Mouse (Mus musculus): ENCODE measurements around the gene Trim7.
"Not testable (repeated sequence)": the region's sequence is repeated elsewhere in the genome, so short reads cannot be mapped to it uniquely, and the experiment has no call there.

The Trim7 gene

DNA sequence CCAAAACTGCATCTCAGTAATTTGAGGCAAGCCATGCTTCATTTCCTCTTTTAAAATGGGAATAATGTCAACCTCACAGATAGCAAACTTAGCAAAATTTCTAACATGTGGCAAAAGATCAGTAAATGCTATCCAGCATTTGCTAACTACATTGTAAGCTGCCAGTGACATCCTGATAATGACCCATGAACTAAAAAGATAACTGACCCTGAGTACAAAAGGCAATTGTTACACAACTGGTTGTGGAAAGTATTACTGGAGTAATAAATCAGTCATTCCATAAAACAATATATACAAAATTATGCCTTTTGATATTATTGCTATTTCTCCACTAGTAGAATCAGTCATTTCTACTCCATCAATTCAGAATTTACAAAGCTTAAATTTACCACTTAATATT lies 12.2 kb upstream of the Trim7 start:
- Histone ChIP-seq H3K27me3 (ENCODE audit: control insufficient read depth, insufficient read depth, low read length, poor library complexity, severe bottlenecking) (no peaks in the 10 kb centered on the region), H3K36me3 (ENCODE audit: control insufficient read depth, insufficient read depth, low read length, poor library complexity, severe bottlenecking) (peaks cover 1% of the 10 kb centered on the region; the same call in 1 of the 2 replicates)
- no peak for DNase-seq (ENCODE audit: low read depth, low spot score)

GRCm38 (mm10) chr11:48815851-48816250 lies 10.1 kb upstream of the Trim7 start:
- Histone ChIP-seq H3K36me3 (ENCODE audit: control insufficient read depth, insufficient read depth, low read length, poor library complexity, severe bottlenecking) (peaks cover 1% of the 10 kb centered on the region; the same call in 1 of the 2 replicates), H3K27me3 (ENCODE audit: control insufficient read depth, insufficient read depth, low read length, poor library complexity, severe bottlenecking) (no peaks in the 10 kb centered on the region)
- DNase-seq (ENCODE audit: low read depth, low spot score): no peak

DNA sequence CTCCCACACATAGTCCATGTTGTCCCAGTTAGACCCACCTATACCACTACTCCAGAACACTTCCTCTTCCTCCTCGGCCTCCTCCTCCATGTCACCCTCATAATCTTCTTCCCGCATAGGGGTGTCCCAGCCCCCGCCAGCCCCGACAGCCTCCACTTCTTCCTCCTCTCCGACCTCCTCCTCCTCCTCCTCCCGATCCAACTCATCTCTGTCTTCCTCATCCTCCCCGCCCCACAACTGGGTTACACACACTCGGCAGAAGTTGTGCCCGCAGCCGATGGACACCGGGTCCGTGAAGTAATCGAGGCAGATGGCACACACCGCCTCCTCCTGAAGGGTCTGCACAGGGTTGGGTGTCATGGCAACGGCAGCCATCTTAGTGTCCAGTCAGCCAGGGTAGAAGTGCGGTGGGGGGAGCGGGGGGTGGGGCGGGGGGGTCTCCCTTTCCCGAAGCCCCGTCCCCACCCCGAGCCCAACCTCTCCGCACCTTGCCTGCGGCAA lies 9.6 kb upstream of the Trim7 start:
- Histone ChIP-seq H3K27me3 (ENCODE audit: control insufficient read depth, insufficient read depth, low read length, poor library complexity, severe bottlenecking) (no peaks in the 10 kb centered on the region), H3K36me3 (ENCODE audit: control insufficient read depth, insufficient read depth, low read length, poor library complexity, severe bottlenecking) (peaks cover 1% of the 10 kb centered on the region; the same call in 1 of the 2 replicates)
- peak; percentile 54 for DNase-seq (ENCODE audit: low read depth, low spot score)

- peak; percentile 99 for DNase-seq (ENCODE audit: low read depth, low spot score)
- peaks cover 1% of the 10 kb centered on the region; the same call in 1 of the 2 replicates for H3K36me3 ChIP-seq (ENCODE audit: control insufficient read depth, insufficient read depth, low read length, poor library complexity, severe bottlenecking)
- no peaks in the 10 kb centered on the region for H3K27me3 ChIP-seq (ENCODE audit: control insufficient read depth, insufficient read depth, low read length, poor library complexity, severe bottlenecking)
These were observed 8.9 kb upstream of the Trim7 start, which contains the start of gene Trim41 for GRCm38 (mm10) chr11:48816800-48817665. Gene Trim41, minus strand, starts transcription at chr11:48817353.

GRCm38 (mm10) chr11:48817794-48818193 lies 8.1 kb upstream of the Trim7 start:
- DNase-seq (ENCODE audit: low read depth, low spot score): peak; percentile 33

DNA sequence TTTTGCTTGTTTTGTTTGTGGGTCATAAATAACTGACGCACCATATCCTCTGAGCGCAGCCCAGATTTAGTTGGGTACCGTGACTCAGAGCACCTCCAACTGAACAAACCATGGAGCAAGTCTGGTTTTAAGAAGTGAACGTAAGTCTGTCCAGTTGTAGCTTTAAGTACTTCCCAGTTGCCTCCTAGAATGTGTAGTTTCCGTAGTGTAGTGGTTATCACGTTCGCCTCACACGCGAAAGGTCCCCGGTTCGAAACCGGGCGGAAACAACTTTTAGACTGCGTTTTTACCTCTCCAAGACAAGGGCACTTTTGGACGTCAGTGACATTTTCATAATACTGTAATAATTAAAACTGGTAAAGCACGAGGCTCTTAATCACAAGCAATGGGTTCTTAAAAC lies 7.6 kb upstream of the Trim7 start:
- Histone ChIP-seq H3K27me3 (ENCODE audit: control insufficient read depth, insufficient read depth, low read length, poor library complexity, severe bottlenecking) (no peaks in the 10 kb centered on the region), H3K36me3 (ENCODE audit: control insufficient read depth, insufficient read depth, low read length, poor library complexity, severe bottlenecking) (no peaks in the 10 kb centered on the region; the same call in 1 of the 2 replicates)
- peak; percentile 98 for DNase-seq (ENCODE audit: low read depth, low spot score)

More at GRCm38 (mm10) chr11:48817794-48818193, 8.1 kb upstream of the Trim7 start:
- Histone ChIP-seq H3K36me3 (ENCODE audit: control insufficient read depth, insufficient read depth, low read length, poor library complexity, severe bottlenecking) (peaks cover 1% of the 10 kb centered on the region; the same call in 1 of the 2 replicates), H3K27me3 (ENCODE audit: control insufficient read depth, insufficient read depth, low read length, poor library complexity, severe bottlenecking) (no peaks in the 10 kb centered on the region)

- H3K36me3 ChIP-seq (ENCODE audit: control insufficient read depth, insufficient read depth, low read length, poor library complexity, severe bottlenecking): no peaks in the 10 kb centered on the region; the same call in 1 of the 2 replicates
- no peak for DNase-seq (ENCODE audit: low read depth, low spot score)
- H3K27me3 ChIP-seq (ENCODE audit: control insufficient read depth, insufficient read depth, low read length, poor library complexity, severe bottlenecking): no peaks in the 10 kb centered on the region
These were observed 6.2 kb upstream of the Trim7 start for GRCm38 (mm10) chr11:48819614-48820307.

DNA sequence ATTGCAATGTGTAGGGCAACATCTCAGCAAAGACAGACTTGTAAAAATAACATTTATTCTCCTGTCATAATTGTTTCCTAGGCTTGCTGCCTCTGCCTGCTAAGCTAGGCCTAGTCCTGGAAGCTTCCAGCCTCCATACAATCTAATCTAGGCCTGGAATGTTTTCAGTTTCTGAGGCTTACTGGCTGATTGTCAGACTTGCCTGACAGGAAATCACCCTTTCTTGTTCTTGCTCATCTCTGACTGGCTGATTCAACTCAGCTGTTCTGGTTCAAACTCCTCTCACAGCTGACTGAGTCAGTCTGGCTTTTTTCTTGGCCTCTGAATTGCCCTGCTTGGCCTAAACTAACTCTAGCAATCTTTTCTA lies 5.6 kb upstream of the Trim7 start:
- no peaks in the 10 kb centered on the region for H3K27me3 ChIP-seq (ENCODE audit: control insufficient read depth, insufficient read depth, low read length, poor library complexity, severe bottlenecking)

GRCm38 (mm10) chr11:48821299-48821698 lies 4.6 kb upstream of the Trim7 start:
- not testable (repeated sequence) for DNase-seq (ENCODE audit: low read depth, low spot score); H3K36me3 ChIP-seq (ENCODE audit: control insufficient read depth, insufficient read depth, low read length, poor library complexity, severe bottlenecking); H3K27me3 ChIP-seq (ENCODE audit: control insufficient read depth, insufficient read depth, low read length, poor library complexity, severe bottlenecking)

More for the DNA sequence above, 5.6 kb upstream of the Trim7 start:
- DNase-seq (ENCODE audit: low read depth, low spot score): no peak
- no peaks in the 10 kb centered on the region for H3K36me3 ChIP-seq (ENCODE audit: control insufficient read depth, insufficient read depth, low read length, poor library complexity, severe bottlenecking)

- no peak for DNase-seq (ENCODE audit: low read depth, low spot score)
- Histone ChIP-seq H3K36me3 (ENCODE audit: control insufficient read depth, insufficient read depth, low read length, poor library complexity, severe bottlenecking) (no peaks in the 10 kb centered on the region), H3K27me3 (ENCODE audit: control insufficient read depth, insufficient read depth, low read length, poor library complexity, severe bottlenecking) (no peaks in the 10 kb centered on the region)
These were observed 3.0 kb upstream of the Trim7 start for GRCm38 (mm10) chr11:48822768-48823512.

DNA sequence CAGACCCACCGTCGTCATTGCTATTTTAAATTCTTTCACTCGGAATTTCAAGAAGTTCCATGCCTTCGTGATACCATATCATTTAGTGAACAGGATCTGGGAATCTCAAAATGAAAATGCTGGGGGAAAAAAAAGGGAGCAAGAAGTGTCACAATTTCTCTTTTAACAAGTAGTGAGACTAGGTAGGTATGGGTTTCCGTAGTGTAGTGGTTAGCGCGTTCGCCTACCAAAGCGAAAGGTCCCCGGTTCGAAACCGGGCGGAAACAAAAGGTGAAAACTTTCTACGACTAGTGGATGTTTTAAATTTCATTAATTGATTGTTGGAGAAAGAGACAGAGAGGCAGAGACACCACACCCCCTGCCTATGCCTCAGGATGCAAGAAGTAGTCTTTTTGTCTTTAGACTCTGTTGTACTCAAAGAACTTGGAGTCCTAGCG lies 2.4 kb upstream of the Trim7 start:
- Histone ChIP-seq H3K36me3 (ENCODE audit: control insufficient read depth, insufficient read depth, low read length, poor library complexity, severe bottlenecking) (no peaks in the 10 kb centered on the region), H3K27me3 (ENCODE audit: control insufficient read depth, insufficient read depth, low read length, poor library complexity, severe bottlenecking) (no peaks in the 10 kb centered on the region)
- peak; percentile 93 for DNase-seq (ENCODE audit: low read depth, low spot score)

DNA sequence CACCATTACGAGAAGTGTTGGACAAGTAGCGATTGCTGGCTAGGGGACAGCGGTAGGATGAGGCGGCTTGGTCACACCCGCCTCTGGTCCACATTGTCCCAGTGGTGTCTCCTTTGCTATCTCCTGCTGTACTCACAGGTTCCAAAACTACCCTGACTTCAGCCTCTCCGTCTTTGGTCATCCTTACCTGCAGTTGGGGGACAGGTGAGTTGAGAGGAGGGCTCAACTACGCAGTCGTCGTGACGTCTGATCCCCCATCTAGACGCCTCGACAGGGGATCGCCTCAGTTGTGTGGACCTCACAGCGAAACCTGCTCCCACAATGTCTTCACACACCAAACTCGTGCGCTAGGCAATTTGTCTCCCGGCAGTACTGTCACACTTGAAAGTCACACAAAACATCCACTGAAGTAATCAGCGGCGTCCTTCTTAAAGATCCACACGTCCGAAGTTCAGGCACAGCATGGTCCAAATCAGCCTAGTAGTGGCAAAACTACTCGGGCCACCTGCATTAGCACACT lies 1.6 kb upstream of the Trim7 start:
- peak; percentile 22 for DNase-seq (ENCODE audit: low read depth, low spot score)
- H3K36me3 ChIP-seq (ENCODE audit: control insufficient read depth, insufficient read depth, low read length, poor library complexity, severe bottlenecking): no peaks in the 10 kb centered on the region
- H3K27me3 ChIP-seq (ENCODE audit: control insufficient read depth, insufficient read depth, low read length, poor library complexity, severe bottlenecking): no peaks in the 10 kb centered on the region

DNA sequence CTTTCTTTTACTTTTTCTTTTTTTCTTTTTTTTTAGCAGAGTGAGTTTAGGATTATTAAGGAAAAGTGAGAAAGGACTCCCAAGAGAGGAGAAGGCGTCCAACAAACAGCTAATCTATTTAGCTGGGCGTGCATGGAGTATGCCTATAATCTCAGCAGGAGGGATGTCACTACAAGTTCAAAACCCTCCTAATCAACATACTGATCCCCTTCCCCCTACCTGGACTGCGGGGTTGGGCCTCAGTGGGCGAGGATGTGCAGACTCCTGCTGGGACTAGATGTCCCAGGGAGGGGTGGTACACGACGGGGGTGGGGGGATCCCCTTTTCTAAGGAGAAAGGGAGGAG lies 784 bp downstream of the Trim7 start:
- H3K27me3 ChIP-seq (ENCODE audit: control insufficient read depth, insufficient read depth, low read length, poor library complexity, severe bottlenecking): no peaks in the 10 kb centered on the region
- peak; percentile 42 for DNase-seq (ENCODE audit: low read depth, low spot score)
- H3K36me3 ChIP-seq (ENCODE audit: control insufficient read depth, insufficient read depth, low read length, poor library complexity, severe bottlenecking): no peaks in the 10 kb centered on the region

DNA sequence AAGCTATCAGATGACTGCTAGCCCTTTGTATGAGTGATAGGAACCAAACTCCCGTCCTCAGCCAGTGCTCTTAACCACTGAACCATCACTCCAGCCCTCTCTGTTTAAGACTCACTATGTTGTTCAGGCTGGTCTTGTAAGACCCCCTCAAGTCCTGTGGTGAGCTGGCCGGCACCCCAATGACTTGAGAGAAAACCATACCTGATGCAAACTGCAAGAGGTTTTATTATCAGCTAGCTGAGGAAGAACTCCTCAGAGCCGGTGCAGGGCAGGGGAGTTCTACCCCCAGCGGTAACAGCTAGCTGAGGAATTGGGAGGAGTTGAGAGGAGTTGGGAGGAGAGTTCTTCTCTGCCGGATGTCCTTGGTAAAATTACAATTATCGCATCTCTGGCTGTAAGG lies 2.0 kb downstream of the Trim7 start:
- H3K36me3 ChIP-seq (ENCODE audit: control insufficient read depth, insufficient read depth, low read length, poor library complexity, severe bottlenecking): no peaks in the 10 kb centered on the region
- DNase-seq (ENCODE audit: low read depth, low spot score): no peak
- H3K27me3 ChIP-seq (ENCODE audit: control insufficient read depth, insufficient read depth, low read length, poor library complexity, severe bottlenecking): no peaks in the 10 kb centered on the region

All from splenic B cell, adult 2 months (primary cell).